Mouse (Mus musculus) lung, postnatal 0 days (tissue): ENCODE results near the gene Ttbk2.

Experiments used
- CTCF ChIP-seq: IDR thresholded peaks from 2 replicates; pipeline ENCODE4 v1.5.1; 2016; ENCODE audit warnings: antibody characterized with exemption, mild to moderate bottlenecking
- EP300 ChIP-seq: IDR thresholded peaks from 2 replicates; pipeline ENCODE4 v1.6.1; 2016; ENCODE audit warnings: antibody characterized with exemption, mild to moderate bottlenecking, control low read depth

DNA sequence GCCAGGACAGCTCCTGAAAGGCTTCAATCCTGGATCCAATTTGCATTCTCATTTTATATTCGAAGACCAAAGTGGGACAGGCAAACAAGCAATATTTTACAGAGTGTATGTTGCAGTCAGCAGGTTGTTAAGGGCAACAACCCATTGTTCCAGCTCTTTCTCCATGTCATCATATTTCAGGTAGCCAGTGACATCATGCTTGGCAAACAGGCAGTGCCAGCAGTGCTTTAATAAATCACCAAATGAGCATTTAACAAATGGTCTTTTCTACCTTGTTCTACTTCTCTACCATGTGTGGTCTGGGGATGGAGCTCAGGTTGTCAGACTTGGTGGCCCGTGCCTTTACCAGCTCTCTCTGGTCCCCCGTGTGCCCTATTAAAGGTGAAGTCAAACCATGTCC is 7.7 kb upstream of the Ttbk2 start:
- TF ChIP-seq CTCF: no peak
- TF ChIP-seq EP300: no peak
